Mouse (Mus musculus): ENCODE results near the gene Plcb1. TPM values are rescaled to one million over a fixed set of nuclear protein-coding genes. Genes with fewer than 3 reads are reported as not detected.
A peak's percentile ranks its signal among the peaks of the same experiment; 100 is the strongest.

Plcb1 gene
- 6.6 and 7.0 TPM in 2 replicates for polyA plus RNA-seq (2014; fragmentation: Nextera tagmentation; extraction: Ambion mirVana)

DNA sequence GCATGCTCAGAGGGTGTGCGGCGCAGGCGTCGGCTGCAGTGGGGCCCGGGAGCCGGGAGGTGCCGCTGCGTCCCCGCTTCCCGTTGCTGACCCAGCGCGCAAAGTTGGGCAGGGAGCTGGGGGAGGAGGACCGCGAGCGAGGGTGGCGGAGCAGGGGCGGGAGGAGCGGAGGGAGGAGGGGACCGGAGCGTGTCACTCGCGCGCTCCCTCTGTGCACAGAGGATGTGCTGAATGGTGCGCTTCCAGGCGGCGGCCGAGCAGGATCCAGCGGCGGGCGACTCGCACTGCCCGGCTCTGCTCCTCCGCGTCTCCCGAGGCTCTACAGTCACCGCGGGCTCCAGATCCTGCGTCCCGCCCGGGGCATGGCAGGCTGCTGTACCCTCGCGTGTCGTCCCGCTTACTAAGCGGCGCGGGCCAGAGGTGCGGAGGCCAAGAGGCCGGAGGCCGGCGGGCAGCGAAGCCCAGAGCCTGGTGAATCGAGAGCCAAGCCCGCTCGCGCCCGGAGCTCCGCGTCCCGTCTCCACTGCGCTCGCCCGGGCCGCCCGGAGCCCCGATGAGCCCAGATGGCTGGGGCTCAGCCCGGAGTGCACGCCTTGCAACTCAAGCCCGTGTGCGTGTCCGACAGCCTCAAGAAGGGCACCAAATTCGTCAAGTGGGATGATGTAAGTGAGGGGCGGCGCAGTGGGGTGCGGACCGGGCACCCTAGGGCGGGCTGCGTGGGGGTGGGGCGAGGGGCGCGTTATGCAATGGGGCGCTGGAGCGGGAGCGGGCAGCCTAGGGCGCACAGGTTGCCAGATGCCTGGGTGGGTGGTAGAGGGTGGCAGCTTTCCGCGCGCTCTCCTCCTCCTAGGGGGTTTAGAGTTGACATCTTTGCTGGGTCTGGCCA lies at the start of gene Plcb1:
Gene Plcb1, plus strand, starts transcription at position 98 of the 886 bp plus-strand sequence.
- WGBS: under 1% methylated on average over 88 of the region's 88 CpGs

DNA sequence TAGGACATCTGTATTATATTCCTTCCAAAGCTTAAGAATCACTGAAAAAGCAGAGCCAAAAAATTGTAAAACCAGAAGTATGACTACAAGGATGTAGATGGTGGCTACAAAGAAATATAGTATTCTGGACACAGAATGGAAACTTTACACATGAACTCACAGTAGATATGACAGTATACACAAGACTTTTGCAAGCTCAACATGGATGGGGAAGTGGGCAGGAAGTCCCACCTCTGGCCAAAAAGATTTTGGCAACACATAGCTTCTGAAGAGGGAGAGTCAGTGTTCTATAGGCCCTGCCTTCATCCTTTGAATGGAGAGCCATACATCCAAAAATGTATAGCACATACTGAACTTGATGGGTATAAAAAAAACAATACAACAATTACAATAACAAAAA lies 30.3 kb upstream of the Plcb1 start:
- DNase-seq (ENCODE audit: low spot score) (no peak), ATAC-seq (replicated peaks; ENCODE audit: insufficient number of reproducible peaks, low FRiP score, low TSS enrichment, low read depth) (no peak)
- no peak overlapping the region for H3K4me2 ChIP-seq (ENCODE audit: low read depth, low read length)
- no peaks in the 10 kb centered on the region for H3K4me1 ChIP-seq (ENCODE audit: control insufficient read depth, insufficient read depth, low read length)
- H3K27me3 ChIP-seq (ENCODE audit: control insufficient read depth, insufficient read depth, low read length): no peaks in the 10 kb centered on the region
- H3K36me3 ChIP-seq (replicated peaks; ENCODE audit: control insufficient read depth, insufficient read depth, low read depth, low read length): no peaks in the 10 kb centered on the region
- no peak overlapping the region for H3K9ac ChIP-seq (replicated peaks; ENCODE audit: low read length)
- no peak overlapping the region for H3K27ac ChIP-seq (replicated peaks; ENCODE audit: low read depth, low read length)
- H3K4me3 ChIP-seq (ENCODE audit: low read depth, low read length): no peak overlapping the region
- no peaks in the 10 kb centered on the region for H3K9me3 ChIP-seq (replicated peaks; ENCODE audit: control insufficient read depth, low read length)

More for the DNA sequence above, at the start of gene Plcb1:
- Histone ChIP-seq H3K27ac (replicated peaks; ENCODE audit: low read depth, low read length) (no peak within 1 kb of the TSS), H3K4me2 (ENCODE audit: low read depth, low read length) (peak within 1 kb of the TSS; percentile 99), H3K27me3 (ENCODE audit: control insufficient read depth, insufficient read depth, low read length) (no peaks in the 10 kb centered on the region; the same call in 1 of the 2 replicates), H3K4me1 (ENCODE audit: control insufficient read depth, insufficient read depth, low read length) (no peaks in the 10 kb centered on the region), H3K36me3 (replicated peaks; ENCODE audit: control insufficient read depth, insufficient read depth, low read depth, low read length) (no peaks in the 10 kb centered on the region), H3K9ac (replicated peaks; ENCODE audit: low read length) (peak within 1 kb of the TSS; percentile 84), H3K4me3 (ENCODE audit: low read depth, low read length) (peak within 1 kb of the TSS; percentile 70), H3K9me3 (replicated peaks; ENCODE audit: control insufficient read depth, low read length) (no peaks in the 10 kb centered on the region)
- ATAC-seq (replicated peaks; ENCODE audit: insufficient number of reproducible peaks, low FRiP score, low TSS enrichment, low read depth) (peak; percentile 96), DNase-seq (ENCODE audit: low spot score) (peak; percentile 88)

DNA sequence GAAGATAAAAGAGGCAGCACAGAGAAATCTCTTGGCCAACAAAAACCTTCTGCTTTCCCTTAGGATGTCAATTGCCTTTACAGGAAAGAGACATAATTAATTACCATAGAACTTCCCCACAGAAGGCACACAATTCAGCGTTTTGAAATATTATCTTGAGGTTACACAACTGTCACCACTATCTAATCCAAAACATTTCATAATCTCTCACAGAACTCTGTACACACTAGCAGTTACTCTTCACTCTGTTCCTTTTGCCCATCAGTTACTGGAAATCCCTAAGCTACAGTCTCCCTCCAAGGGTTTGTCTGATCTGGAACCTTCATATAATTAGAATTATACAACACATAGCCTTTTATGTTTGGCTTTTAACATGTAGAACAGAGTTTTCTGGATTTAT lies 29.8 kb upstream of the Plcb1 start:
- no peak overlapping the region for H3K27ac ChIP-seq (replicated peaks; ENCODE audit: low read depth, low read length)
- H3K4me3 ChIP-seq (ENCODE audit: low read depth, low read length): no peak overlapping the region
- H3K4me1 ChIP-seq (ENCODE audit: control insufficient read depth, insufficient read depth, low read length): no peaks in the 10 kb centered on the region
- H3K36me3 ChIP-seq (replicated peaks; ENCODE audit: control insufficient read depth, insufficient read depth, low read depth, low read length): no peaks in the 10 kb centered on the region
- no peaks in the 10 kb centered on the region for H3K9me3 ChIP-seq (replicated peaks; ENCODE audit: control insufficient read depth, low read length)
- WGBS: 66% methylated on average over 1 of the region's 1 CpGs
- H3K27me3 ChIP-seq (ENCODE audit: control insufficient read depth, insufficient read depth, low read length): no peaks in the 10 kb centered on the region
- no peak overlapping the region for H3K4me2 ChIP-seq (ENCODE audit: low read depth, low read length)
- no peak for ATAC-seq (replicated peaks; ENCODE audit: insufficient number of reproducible peaks, low FRiP score, low TSS enrichment, low read depth)
- no peak overlapping the region for H3K9ac ChIP-seq (replicated peaks; ENCODE audit: low read length)
- DNase-seq (ENCODE audit: low spot score): no peak

DNA sequence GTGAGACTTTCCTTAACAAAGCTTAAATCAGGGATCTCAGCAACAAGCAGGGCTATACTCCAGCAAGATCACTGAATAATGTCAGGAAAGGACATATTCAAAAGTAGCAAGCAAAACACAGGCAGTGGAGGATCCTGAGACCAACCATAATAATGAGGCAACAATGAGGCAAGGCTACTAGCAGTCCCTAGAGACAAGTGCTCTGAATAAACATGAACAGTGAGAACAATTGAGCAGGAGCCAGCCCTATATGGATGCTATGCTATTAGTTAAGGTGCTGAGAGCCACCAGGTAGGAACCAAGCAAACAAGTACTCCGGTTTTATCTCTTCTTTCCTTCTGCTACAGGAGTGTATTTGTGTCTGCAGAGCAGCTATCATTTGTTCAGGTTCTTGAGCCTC lies 24.8 kb upstream of the Plcb1 start:
- Histone ChIP-seq H3K4me2 (ENCODE audit: low read depth, low read length) (no peak overlapping the region), H3K27ac (replicated peaks; ENCODE audit: low read depth, low read length) (no peak overlapping the region), H3K9ac (replicated peaks; ENCODE audit: low read length) (no peak overlapping the region), H3K36me3 (replicated peaks; ENCODE audit: control insufficient read depth, insufficient read depth, low read depth, low read length) (no peaks in the 10 kb centered on the region), H3K9me3 (replicated peaks; ENCODE audit: control insufficient read depth, low read length) (no peaks in the 10 kb centered on the region), H3K4me3 (ENCODE audit: low read depth, low read length) (no peak overlapping the region), H3K4me1 (ENCODE audit: control insufficient read depth, insufficient read depth, low read length) (no peaks in the 10 kb centered on the region), H3K27me3 (ENCODE audit: control insufficient read depth, insufficient read depth, low read length) (no peaks in the 10 kb centered on the region)
- DNase-seq (ENCODE audit: low spot score): no peak
- 80% methylated on average over 1 of the region's 1 CpGs for WGBS
- ATAC-seq (replicated peaks; ENCODE audit: insufficient number of reproducible peaks, low FRiP score, low TSS enrichment, low read depth): no peak

DNA sequence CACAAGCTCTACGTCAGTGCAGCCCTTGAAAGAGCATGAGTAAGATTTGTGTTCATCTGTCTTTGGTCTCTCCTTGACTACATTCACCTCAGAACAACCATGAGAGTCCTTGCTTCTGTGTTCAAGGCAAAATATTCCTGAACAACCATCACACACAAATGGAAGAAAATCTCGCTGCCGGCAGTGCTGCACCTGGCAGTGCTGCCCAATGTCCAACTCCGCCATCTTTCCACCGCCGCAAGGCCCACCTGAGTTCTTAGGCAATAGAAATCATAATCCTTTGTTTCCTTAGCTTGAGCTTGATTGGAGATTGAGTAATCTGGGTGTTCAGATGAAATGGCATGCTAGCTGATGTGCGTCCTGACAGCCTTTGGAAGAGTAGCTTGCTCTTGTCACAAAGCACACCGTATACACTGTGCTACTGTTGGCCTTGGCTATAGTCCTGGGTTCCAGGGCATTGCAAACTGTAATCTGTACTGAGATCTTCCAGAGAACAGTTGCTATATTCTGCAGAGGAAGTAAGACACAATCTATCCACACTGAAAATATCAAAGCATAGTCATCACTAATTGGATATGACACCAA lies 22.4 kb upstream of the Plcb1 start:
- H3K9ac ChIP-seq (replicated peaks; ENCODE audit: low read length): no peak overlapping the region
- ATAC-seq (replicated peaks; ENCODE audit: insufficient number of reproducible peaks, low FRiP score, low TSS enrichment, low read depth) (no peak), DNase-seq (ENCODE audit: low spot score) (no peak)
- H3K27me3 ChIP-seq (ENCODE audit: control insufficient read depth, insufficient read depth, low read length): no peaks in the 10 kb centered on the region
- H3K36me3 ChIP-seq (replicated peaks; ENCODE audit: control insufficient read depth, insufficient read depth, low read depth, low read length): no peaks in the 10 kb centered on the region
- no peak overlapping the region for H3K4me2 ChIP-seq (ENCODE audit: low read depth, low read length)
- H3K9me3 ChIP-seq (replicated peaks; ENCODE audit: control insufficient read depth, low read length): no peaks in the 10 kb centered on the region
- 93% methylated on average over 8 of the region's 8 CpGs for WGBS
- H3K4me3 ChIP-seq (ENCODE audit: low read depth, low read length): no peak overlapping the region
- H3K27ac ChIP-seq (replicated peaks; ENCODE audit: low read depth, low read length): no peak overlapping the region
- H3K4me1 ChIP-seq (ENCODE audit: control insufficient read depth, insufficient read depth, low read length): no peaks in the 10 kb centered on the region

DNA sequence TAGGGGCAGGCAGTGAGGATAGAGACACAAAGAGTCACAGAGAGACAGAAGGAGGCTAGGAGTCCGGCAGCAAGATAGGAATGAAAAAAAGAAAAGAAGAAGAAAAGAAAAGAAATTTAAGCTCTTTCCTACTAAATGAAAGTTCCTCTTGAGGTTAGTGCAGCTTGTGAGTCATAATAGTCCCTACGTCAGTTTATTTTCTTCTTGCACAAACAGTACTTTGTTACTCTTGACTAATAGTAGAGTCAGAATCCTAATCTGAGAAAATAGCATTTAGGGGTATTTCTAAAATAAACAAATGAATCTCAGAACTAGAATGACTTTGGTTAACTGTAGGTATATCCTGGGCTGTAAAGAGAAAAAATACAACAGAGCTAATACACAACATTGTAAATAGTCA lies 21.4 kb upstream of the Plcb1 start:
- Histone ChIP-seq H3K27ac (replicated peaks; ENCODE audit: low read depth, low read length) (no peak overlapping the region), H3K27me3 (ENCODE audit: control insufficient read depth, insufficient read depth, low read length) (no peaks in the 10 kb centered on the region), H3K9me3 (replicated peaks; ENCODE audit: control insufficient read depth, low read length) (no peaks in the 10 kb centered on the region), H3K9ac (replicated peaks; ENCODE audit: low read length) (no peak overlapping the region), H3K4me1 (ENCODE audit: control insufficient read depth, insufficient read depth, low read length) (no peaks in the 10 kb centered on the region), H3K4me2 (ENCODE audit: low read depth, low read length) (no peak overlapping the region), H3K4me3 (ENCODE audit: low read depth, low read length) (no peak overlapping the region), H3K36me3 (replicated peaks; ENCODE audit: control insufficient read depth, insufficient read depth, low read depth, low read length) (no peaks in the 10 kb centered on the region)
- no peak for ATAC-seq (replicated peaks; ENCODE audit: insufficient number of reproducible peaks, low FRiP score, low TSS enrichment, low read depth)
- 88% methylated on average over 2 of the region's 2 CpGs for WGBS
- no peak for DNase-seq (ENCODE audit: low spot score)

DNA sequence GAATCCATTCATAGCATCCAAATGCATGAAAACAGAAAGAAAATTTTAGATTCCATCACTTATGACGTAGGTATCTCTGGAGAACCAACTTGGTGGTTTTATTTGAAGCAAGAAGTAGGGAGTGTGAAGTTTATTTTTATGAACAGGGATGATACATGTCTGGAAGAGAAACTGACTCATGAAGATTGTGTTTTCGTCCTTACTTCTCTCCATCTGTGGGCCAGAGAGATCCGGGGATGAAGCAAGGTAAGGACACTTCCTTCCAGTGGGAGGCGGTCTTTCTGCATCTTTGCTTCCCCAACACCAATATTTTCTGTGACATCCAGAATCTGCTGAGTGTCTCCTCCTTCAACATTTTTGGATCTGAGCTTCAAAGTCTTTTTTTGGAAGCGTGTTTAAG lies 6.0 kb upstream of the Plcb1 start:
- no peak overlapping the region for H3K4me3 ChIP-seq (ENCODE audit: low read depth, low read length)
- no peak overlapping the region for H3K4me2 ChIP-seq (ENCODE audit: low read depth, low read length)
- H3K27ac ChIP-seq (replicated peaks; ENCODE audit: low read depth, low read length): no peak overlapping the region
- H3K27me3 ChIP-seq (ENCODE audit: control insufficient read depth, insufficient read depth, low read length): no peaks in the 10 kb centered on the region
- no peak for DNase-seq (ENCODE audit: low spot score)
- H3K36me3 ChIP-seq (replicated peaks; ENCODE audit: control insufficient read depth, insufficient read depth, low read depth, low read length): no peaks in the 10 kb centered on the region
- 66% methylated on average over 5 of the region's 5 CpGs for WGBS
- no peak for ATAC-seq (replicated peaks; ENCODE audit: insufficient number of reproducible peaks, low FRiP score, low TSS enrichment, low read depth)
- no peaks in the 10 kb centered on the region for H3K4me1 ChIP-seq (ENCODE audit: control insufficient read depth, insufficient read depth, low read length)
- H3K9me3 ChIP-seq (replicated peaks; ENCODE audit: control insufficient read depth, low read length): no peaks in the 10 kb centered on the region
- H3K9ac ChIP-seq (replicated peaks; ENCODE audit: low read length): no peak overlapping the region

DNA sequence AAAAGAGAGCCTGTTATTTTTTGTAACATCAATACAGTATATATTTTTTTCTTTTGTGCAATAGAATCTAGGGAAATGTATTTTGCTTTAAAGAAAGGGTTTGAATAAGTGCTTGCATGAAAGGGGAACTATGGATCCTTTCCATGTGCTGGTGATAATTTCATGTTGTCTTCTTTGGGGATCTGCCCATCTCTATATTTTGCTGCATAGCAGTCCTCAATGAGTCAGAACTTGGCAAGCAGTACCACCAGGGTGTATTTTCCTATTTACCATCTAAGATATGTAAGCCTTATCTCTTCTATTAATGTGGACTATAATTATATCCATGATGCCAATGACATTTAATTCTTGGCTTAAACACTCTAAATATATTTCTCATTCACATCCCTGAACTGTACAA lies 5.6 kb upstream of the Plcb1 start:
- no peaks in the 10 kb centered on the region for H3K4me1 ChIP-seq (ENCODE audit: control insufficient read depth, insufficient read depth, low read length)
- no peak overlapping the region for H3K9ac ChIP-seq (replicated peaks; ENCODE audit: low read length)
- H3K4me3 ChIP-seq (ENCODE audit: low read depth, low read length): no peak overlapping the region
- H3K4me2 ChIP-seq (ENCODE audit: low read depth, low read length): no peak overlapping the region
- H3K27ac ChIP-seq (replicated peaks; ENCODE audit: low read depth, low read length): no peak overlapping the region
- ATAC-seq (replicated peaks; ENCODE audit: insufficient number of reproducible peaks, low FRiP score, low TSS enrichment, low read depth): no peak
- no peaks in the 10 kb centered on the region for H3K9me3 ChIP-seq (replicated peaks; ENCODE audit: control insufficient read depth, low read length)
- H3K27me3 ChIP-seq (ENCODE audit: control insufficient read depth, insufficient read depth, low read length): no peaks in the 10 kb centered on the region
- no peaks in the 10 kb centered on the region for H3K36me3 ChIP-seq (replicated peaks; ENCODE audit: control insufficient read depth, insufficient read depth, low read depth, low read length)
- DNase-seq (ENCODE audit: low spot score): no peak
